Mouse (Mus musculus) lung, adult 2 months (tissue): Measurements from ENCODE around the gene Cops3.

ENCODE experiments used
- CTCF ChIP-seq: fragments of 200-500 bp; IDR thresholded peaks from 2 replicates; pipeline ENCODE4 v1.5.1; 2011; ENCODE audit warnings: mild to moderate bottlenecking, low read length, control low read depth; ENCODE audit not compliant: insufficient read depth
- POLR2A ChIP-seq: fragments of 200-500 bp; IDR thresholded peaks from 2 replicates; pipeline ENCODE4 v1.6.1; 2011; ENCODE audit warnings: low read depth, mild to moderate bottlenecking, control low read depth, low read length, borderline replicate concordance; ENCODE audit errors: extremely low read depth

GRCm38 (mm10) chr11:59860467-59860866 lies 20.8 kb upstream of the Cops3 start:
- TF ChIP-seq POLR2A (no peak), CTCF (no peak)
